Mouse (Mus musculus) lung, embryonic 14.5 days (tissue): ENCODE data around the gene Traf7. TPM values are rescaled to one million over a fixed set of nuclear protein-coding genes. Genes with fewer than 3 reads are reported as not detected.

Experiments used
- ATAC-seq: fragments of 200-750 bp; cut with Nextera tagmentation; 2 replicates; pipeline ENCODE4 v1.8.0; 2017; ENCODE audit warnings: mild to moderate bottlenecking, moderate TSS enrichment, moderate library complexity; ENCODE audit not compliant: insufficient read depth
- DNase-seq: peaks from one replicate; pipeline ENCODE4 v3.0.0-alpha.2; 2015
- H3K27ac ChIP-seq: fragments of 300-500 bp; sonication (generic); 2 replicates; pipeline ENCODE4 v1.5.1; 2014; ENCODE audit warnings: low read depth, mild to moderate bottlenecking, moderate library complexity
- H3K27me3 ChIP-seq: fragments of 300-500 bp; sonication (generic); 2 replicates; pipeline ENCODE4 v1.6.1; 2014; ENCODE audit warnings: low read length, control low read depth; ENCODE audit not compliant: insufficient read depth
- H3K36me3 ChIP-seq: fragments of 300-500 bp; sonication (generic); 2 replicates; pipeline ENCODE4 v1.6.1; 2014; ENCODE audit warnings: control low read depth; ENCODE audit not compliant: insufficient read depth
- H3K4me1 ChIP-seq: fragments of 300-500 bp; sonication (generic); 2 replicates; pipeline ENCODE4 v1.6.1; 2014; ENCODE audit warnings: antibody characterized with exemption, control low read depth; ENCODE audit not compliant: insufficient read depth
- H3K4me2 ChIP-seq: fragments of 300-500 bp; sonication (generic); 2 replicates; pipeline ENCODE4 v1.6.1; 2014; ENCODE audit warnings: mild to moderate bottlenecking
- H3K4me3 ChIP-seq: fragments of 300-500 bp; sonication (generic); 2 replicates; pipeline ENCODE4 v1.5.1; 2014; ENCODE audit warnings: low read depth, low read length
- H3K9ac ChIP-seq: fragments of 300-500 bp; sonication (generic); 2 replicates; pipeline ENCODE4 v1.6.1; 2014
- H3K9me3 ChIP-seq: fragments of 300-500 bp; sonication (generic); 2 replicates; pipeline ENCODE4 v1.6.1; 2016; ENCODE audit warnings: low read depth, low read length, control low read depth
- CTCF ChIP-seq: IDR thresholded peaks from 2 replicates; pipeline ENCODE4 v1.5.1; 2016; ENCODE audit warnings: antibody characterized with exemption, low read depth
- WGBS: fragments of 180-500 bp; shearing (Covaris S2); extraction: QIAGEN DNeasy Blood & Tissue Kit; methylation state at CpG from one replicate; pipeline ENCODE4 v1.1.7; 2014; 5-methylcytosine and 5-hydroxymethylcytosine counted together
- polyA plus RNA-seq: library from polyadenylated mRNA; unstranded; fragments of >200 nt; fragmentation: Nextera tagmentation; extraction: Ambion mirVana; gene quantifications from 2 replicates; pipeline ENCODE4 v1.2.1, GENCODE M21; 2014

Gene Traf7
- polyA plus RNA-seq, 1 experiment from 2014 or later, result 106 TPM

DNA sequence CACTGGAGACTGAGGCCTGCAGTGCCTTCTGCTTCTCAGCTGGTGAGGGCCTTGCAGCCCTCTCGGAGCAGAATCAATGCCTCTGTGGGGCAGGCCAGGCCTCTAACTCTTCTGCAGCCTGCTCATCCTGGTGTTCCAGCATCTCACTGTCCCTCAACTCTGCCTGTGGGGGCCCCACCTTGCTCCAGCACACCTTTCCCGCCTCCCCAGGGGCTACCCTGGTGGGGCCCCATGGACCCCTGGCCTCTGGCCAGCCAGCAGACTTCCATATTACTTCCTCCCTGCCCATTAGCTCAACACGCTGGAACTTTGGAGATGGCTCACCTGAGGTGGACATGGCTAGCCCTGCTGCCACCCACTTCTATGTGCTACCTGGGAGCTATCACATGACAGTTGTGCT is 37.4 kb upstream of the Traf7 start:
- Histone ChIP-seq H3K9me3 (no peaks in the 10 kb centered on the region), H3K36me3 (peaks cover 39% of the 10 kb centered on the region), H3K4me3 (no peak overlapping the region), H3K4me2 (no peak overlapping the region), H3K4me1 (no peaks in the 10 kb centered on the region), H3K9ac (no peak overlapping the region), H3K27ac (no peak overlapping the region), H3K27me3 (no peaks in the 10 kb centered on the region)
- no peak for ATAC-seq
- no peak for TF ChIP-seq CTCF
- 81% methylated on average over 3 of the region's 3 CpGs for WGBS
- no peak for DNase-seq

DNA sequence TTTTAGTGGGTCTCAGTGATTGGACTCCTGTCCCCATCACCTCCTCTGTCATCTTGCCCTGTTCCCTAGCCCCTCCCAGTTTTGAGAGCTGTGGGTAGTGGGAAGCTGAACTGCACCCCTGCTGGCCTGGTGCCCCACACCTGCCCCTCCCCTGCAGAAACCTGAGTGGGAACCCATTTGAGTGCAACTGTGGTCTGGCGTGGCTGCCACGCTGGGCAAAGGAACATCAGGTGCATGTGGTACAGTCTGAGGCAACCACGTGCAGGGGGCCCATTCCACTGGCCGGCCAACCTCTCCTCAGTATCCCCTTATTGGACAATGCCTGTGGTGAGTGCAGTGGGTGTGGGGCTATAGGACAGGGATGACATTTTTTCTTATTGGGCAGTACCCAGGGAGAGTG is 36.7 kb upstream of the Traf7 start:
- WGBS, result 93% methylated on average over 4 of the region's 4 CpGs
- DNase-seq (no peak), ATAC-seq (no peak)
- no peak overlapping the region for H3K4me2 ChIP-seq
- TF ChIP-seq CTCF, result no peak
- H3K9me3 ChIP-seq, result no peaks in the 10 kb centered on the region
- H3K9ac ChIP-seq, result no peak overlapping the region
- H3K27ac ChIP-seq, result no peak overlapping the region
- no peak overlapping the region for H3K4me3 ChIP-seq
- H3K36me3 ChIP-seq, result peaks cover 33% of the 10 kb centered on the region
- no peaks in the 10 kb centered on the region for H3K4me1 ChIP-seq
- no peaks in the 10 kb centered on the region for H3K27me3 ChIP-seq

DNA sequence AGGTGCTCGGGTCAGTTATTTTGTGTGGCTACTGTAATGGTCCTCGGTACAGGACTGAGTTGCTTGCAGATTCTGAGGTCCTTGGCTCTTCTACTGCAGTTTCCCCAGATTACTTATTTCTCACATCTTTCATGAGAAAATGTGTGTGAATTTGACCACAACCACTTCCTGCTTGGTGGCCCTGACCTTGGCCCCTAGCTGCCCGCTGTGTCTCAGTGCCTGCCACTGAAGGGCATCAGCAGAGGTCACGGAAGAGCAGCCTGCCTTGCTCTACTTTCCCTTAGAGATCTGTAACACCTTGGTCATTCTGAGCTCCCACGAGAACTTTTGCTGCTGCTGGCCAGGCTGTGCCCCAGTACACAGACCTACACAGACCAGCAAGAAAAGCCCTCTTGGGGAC is 35.9 kb upstream of the Traf7 start:
- 79% methylated on average over 5 of the region's 5 CpGs for WGBS
- no peak for ATAC-seq
- Histone ChIP-seq H3K27me3 (no peaks in the 10 kb centered on the region), H3K4me3 (no peak overlapping the region), H3K4me1 (peaks cover 7% of the 10 kb centered on the region), H3K27ac (no peak overlapping the region), H3K4me2 (no peak overlapping the region), H3K9ac (no peak overlapping the region), H3K9me3 (no peaks in the 10 kb centered on the region), H3K36me3 (peaks cover 25% of the 10 kb centered on the region)
- no peak for TF ChIP-seq CTCF
- no peak for DNase-seq

DNA sequence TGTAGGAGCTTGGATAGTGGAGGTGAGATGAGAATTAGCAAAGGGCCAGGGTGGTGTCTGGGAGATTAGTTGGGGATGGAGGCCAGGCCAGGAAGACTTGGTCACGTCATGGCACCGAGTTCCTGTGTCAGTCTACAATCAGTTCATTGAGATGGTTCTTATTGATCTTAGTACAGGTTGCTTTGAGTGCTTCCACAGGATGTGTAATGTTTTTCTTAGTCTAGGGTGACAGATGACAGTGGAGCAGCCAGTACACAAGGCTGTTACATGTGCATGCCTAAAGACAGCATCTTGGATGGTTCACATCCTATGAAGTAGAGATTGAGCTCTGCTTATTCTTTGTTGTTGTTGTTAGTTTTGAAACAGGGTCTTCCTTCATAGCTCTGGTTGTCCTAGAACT is 33.9 kb upstream of the Traf7 start:
- H3K27me3 ChIP-seq, result no peaks in the 10 kb centered on the region
- no peak for TF ChIP-seq CTCF
- H3K4me1 ChIP-seq, result peaks cover 14% of the 10 kb centered on the region
- H3K4me2 ChIP-seq, result no peak overlapping the region
- H3K9me3 ChIP-seq, result no peaks in the 10 kb centered on the region
- DNase-seq (no peak), ATAC-seq (no peak)
- peaks cover 15% of the 10 kb centered on the region for H3K36me3 ChIP-seq
- WGBS, result 87% methylated on average over 2 of the region's 2 CpGs
- H3K9ac ChIP-seq, result no peak overlapping the region
- no peak overlapping the region for H3K27ac ChIP-seq
- H3K4me3 ChIP-seq, result no peak overlapping the region

DNA sequence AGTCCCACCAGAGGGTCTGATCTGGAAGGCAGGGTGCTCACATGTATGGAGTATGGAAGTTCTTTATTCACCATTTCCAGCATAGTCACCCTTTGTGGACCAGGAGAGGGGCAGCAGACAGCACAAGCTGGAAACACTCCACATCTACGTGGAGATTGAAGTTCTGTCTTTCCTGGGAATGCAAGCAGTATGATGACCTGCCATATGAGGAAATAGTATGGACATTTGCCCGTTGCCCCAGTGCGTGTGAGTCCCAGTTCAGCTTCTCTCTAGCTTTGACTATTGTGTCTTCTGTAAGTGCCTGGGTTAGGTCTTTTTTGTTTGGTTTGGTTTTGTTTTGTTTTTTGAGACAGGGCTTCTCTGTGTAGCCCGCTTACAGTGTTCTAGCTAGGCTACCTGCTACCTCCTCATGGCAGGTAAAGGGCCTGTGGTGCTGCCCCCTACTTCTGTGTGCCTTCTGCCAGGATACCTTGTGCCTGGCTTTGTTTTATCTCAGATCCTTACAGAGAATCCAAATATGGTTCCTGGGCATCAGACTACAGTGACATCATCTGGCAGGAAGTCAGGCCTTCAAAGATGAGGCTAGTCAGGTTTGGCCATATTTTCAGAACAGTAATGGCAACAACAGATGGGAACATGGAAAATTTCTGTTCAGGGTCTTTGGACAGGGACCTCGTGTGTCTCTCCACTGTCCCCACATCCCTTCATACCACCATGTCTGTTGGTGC is 32.7 kb upstream of the Traf7 start:
- Histone ChIP-seq H3K4me2 (no peak overlapping the region), H3K9ac (no peak overlapping the region), H3K27ac (no peak overlapping the region), H3K36me3 (peaks cover 9% of the 10 kb centered on the region), H3K4me3 (no peak overlapping the region), H3K27me3 (no peaks in the 10 kb centered on the region), H3K4me1 (peaks cover 14% of the 10 kb centered on the region), H3K9me3 (no peaks in the 10 kb centered on the region)
- TF ChIP-seq CTCF, result no peak
- ATAC-seq (no peak), DNase-seq (no peak)
- WGBS, result 81% methylated on average over 5 of the region's 5 CpGs

DNA sequence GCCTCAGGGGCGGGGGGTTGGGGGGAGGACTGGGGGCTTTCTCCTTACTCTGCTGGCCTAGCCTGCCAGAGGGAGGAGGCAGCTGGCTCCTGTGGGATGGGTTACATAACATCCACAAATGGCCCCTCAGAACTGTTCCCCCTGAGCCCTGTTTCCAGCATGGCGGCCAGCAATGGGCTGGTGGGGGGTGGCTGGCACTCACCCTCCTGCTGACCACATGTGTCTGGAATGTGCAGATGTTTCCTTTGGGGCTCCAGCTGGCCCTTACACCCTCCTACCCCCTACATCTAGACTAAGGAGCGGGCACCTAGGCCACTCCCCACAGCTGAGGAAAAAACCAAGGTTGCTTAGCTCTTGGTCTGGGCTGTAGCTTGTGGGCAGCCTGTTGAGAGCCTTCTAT is 31.4 kb upstream of the Traf7 start:
- ATAC-seq, result peak; percentile 58

DNA sequence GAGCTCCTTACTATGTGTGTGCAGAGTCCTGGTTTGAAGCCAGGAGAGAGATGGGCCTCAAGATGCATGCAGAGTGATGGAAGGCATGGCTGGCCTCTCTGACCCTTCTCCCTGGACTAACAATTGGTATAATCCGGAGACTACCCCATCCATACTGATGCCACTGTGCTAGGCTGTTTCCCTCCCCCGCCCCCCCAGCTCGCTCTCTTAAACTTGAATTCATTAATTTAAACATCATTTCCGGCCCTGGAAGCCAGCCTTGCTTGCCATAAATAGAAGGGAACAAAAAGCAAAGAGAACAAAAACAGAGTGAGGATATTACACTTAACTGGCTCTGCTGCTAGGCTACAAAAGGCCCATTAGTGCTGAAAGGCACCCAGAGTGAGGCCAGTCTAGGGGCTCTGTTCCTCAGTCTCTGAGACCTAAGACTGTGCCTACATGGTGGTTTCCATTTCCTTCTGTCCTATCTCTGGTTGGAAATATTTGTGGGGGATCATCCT is 30.9 kb upstream of the Traf7 start:
- peak; percentile 65; the same call in 1 of the 2 replicates for ATAC-seq
- peak; percentile 70 for DNase-seq
- Histone ChIP-seq H3K27ac (peak overlapping the region; percentile 91), H3K9ac (0 out of 2 replicates have a peak overlapping the region, but pooled peaks have one; percentile 24), H3K4me2 (peak overlapping the region; percentile 20; the same call in 1 of the 2 replicates), H3K9me3 (no peaks in the 10 kb centered on the region), H3K36me3 (no peaks in the 10 kb centered on the region), H3K4me1 (peaks cover 14% of the 10 kb centered on the region), H3K27me3 (no peaks in the 10 kb centered on the region), H3K4me3 (no peak overlapping the region)
- 48% methylated on average over 4 of the region's 4 CpGs for WGBS
- no peak for TF ChIP-seq CTCF

More for the DNA sequence above, 31.4 kb upstream of the Traf7 start:
- Histone ChIP-seq H3K36me3 (no peaks in the 10 kb centered on the region), H3K9ac (peak overlapping the region; percentile 24; the same call in 1 of the 2 replicates), H3K27ac (peak overlapping the region; percentile 91), H3K4me2 (peak overlapping the region; percentile 20; the same call in 1 of the 2 replicates), H3K4me3 (no peak overlapping the region), H3K9me3 (no peaks in the 10 kb centered on the region), H3K4me1 (peaks cover 14% of the 10 kb centered on the region), H3K27me3 (no peaks in the 10 kb centered on the region)
- 54% methylated on average over 3 of the region's 3 CpGs for WGBS
- DNase-seq, result peak; percentile 45
- TF ChIP-seq CTCF, result no peak
